Mouse (Mus musculus): ENCODE measurements around the gene Sh3gl1.

Gene Sh3gl1

DNA sequence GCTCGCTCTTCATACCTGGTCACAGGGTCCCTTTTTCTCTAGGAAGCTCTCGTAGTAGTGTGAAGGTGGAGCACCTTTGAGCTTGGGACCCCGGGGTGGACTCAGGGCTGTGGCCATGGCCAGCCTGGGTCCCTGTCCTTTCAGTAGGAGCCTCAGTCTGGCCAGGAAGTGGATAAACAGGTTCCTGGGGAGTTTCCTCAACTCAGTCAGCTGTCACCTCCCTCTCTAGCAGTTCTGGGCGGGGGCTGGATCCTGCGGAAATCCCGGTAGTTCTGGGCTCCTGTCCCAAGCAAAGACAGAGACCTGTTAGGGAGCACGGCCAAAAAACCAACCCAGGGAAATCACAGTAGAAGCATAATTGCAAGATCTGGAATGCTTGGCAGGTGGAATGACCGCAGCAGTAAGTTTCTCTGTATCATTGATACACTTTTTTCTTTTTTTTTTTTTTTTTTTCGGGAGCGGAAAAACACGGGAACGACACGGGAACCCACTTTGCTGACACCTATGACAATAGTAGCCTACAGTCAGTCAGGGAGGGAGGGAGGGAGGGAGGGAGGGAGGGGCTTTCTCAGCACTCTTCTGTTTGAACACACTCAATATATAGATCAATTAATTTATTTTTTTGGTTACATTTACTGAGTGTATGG, 30.9 kb downstream of the Sh3gl1 start, which contains the start of the genes Stap2 and Mpnd:
Gene Stap2, minus strand, starts transcription at position 170 of the 647 bp plus-strand sequence.
Gene Mpnd, plus strand, starts transcription at position 297 of the 647 bp plus-strand sequence.
- peak; percentile 89 for DNase-seq (ENCODE audit: low read depth, low spot score)
- H3K27me3 ChIP-seq (ENCODE audit: control insufficient read depth, insufficient read depth, low read length, poor library complexity, severe bottlenecking): no peaks in the 10 kb centered on the region; the same call in 1 of the 2 replicates

GRCm38 (mm10) chr17:56003000-56003399, 33.4 kb downstream of the Sh3gl1 start:
- H3K27me3 ChIP-seq (ENCODE audit: control insufficient read depth, insufficient read depth, low read length, poor library complexity, severe bottlenecking): no peaks in the 10 kb centered on the region; the same call in 1 of the 2 replicates
- no peaks in the 10 kb centered on the region for H3K36me3 ChIP-seq (ENCODE audit: control insufficient read depth, insufficient read depth, low read length, poor library complexity, severe bottlenecking)
- DNase-seq (ENCODE audit: low read depth, low spot score): no peak

More for the DNA sequence above, 30.9 kb downstream of the Sh3gl1 start, which contains the start of the genes Stap2 and Mpnd:
- no peaks in the 10 kb centered on the region for H3K36me3 ChIP-seq (ENCODE audit: control insufficient read depth, insufficient read depth, low read length, poor library complexity, severe bottlenecking)

GRCm38 (mm10) chr17:55999794-56000499, 36.5 kb downstream of the Sh3gl1 start:
- no peak for DNase-seq (ENCODE audit: low read depth, low spot score)
- Histone ChIP-seq H3K36me3 (ENCODE audit: control insufficient read depth, insufficient read depth, low read length, poor library complexity, severe bottlenecking) (no peaks in the 10 kb centered on the region), H3K27me3 (ENCODE audit: control insufficient read depth, insufficient read depth, low read length, poor library complexity, severe bottlenecking) (no peaks in the 10 kb centered on the region; the same call in 1 of the 2 replicates)

DNA sequence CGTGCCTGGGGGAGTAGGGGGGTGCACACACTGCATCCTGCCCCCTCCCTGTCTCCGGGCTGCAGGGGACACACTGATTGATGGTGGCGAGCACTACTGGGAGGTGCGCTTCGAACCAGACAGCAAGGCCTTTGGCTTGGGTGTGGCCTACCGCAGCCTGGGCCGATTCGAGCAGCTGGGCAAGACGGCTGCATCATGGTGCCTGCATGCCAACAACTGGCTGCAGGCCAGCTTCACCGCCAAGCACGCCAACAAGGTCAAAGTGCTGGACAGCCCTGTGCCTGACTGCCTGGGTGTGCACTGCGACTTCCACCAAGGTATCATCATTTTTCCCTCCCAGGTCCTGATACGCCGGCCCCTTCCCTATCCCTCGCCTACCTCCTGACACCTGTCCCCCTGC, 40.4 kb downstream of the Sh3gl1 start:
- H3K36me3 ChIP-seq (ENCODE audit: control insufficient read depth, insufficient read depth, low read length, poor library complexity, severe bottlenecking): no peaks in the 10 kb centered on the region
- DNase-seq (ENCODE audit: low read depth, low spot score): no peak

GRCm38 (mm10) chr17:55990278-55990898, 46.0 kb downstream of the Sh3gl1 start:
- no peak for DNase-seq (ENCODE audit: low read depth, low spot score)
- H3K36me3 ChIP-seq (ENCODE audit: control insufficient read depth, insufficient read depth, low read length, poor library complexity, severe bottlenecking): no peaks in the 10 kb centered on the region
- no peaks in the 10 kb centered on the region for H3K27me3 ChIP-seq (ENCODE audit: control insufficient read depth, insufficient read depth, low read length, poor library complexity, severe bottlenecking)

More for the DNA sequence above, 40.4 kb downstream of the Sh3gl1 start:
- H3K27me3 ChIP-seq (ENCODE audit: control insufficient read depth, insufficient read depth, low read length, poor library complexity, severe bottlenecking): no peaks in the 10 kb centered on the region; the same call in 1 of the 2 replicates

DNA sequence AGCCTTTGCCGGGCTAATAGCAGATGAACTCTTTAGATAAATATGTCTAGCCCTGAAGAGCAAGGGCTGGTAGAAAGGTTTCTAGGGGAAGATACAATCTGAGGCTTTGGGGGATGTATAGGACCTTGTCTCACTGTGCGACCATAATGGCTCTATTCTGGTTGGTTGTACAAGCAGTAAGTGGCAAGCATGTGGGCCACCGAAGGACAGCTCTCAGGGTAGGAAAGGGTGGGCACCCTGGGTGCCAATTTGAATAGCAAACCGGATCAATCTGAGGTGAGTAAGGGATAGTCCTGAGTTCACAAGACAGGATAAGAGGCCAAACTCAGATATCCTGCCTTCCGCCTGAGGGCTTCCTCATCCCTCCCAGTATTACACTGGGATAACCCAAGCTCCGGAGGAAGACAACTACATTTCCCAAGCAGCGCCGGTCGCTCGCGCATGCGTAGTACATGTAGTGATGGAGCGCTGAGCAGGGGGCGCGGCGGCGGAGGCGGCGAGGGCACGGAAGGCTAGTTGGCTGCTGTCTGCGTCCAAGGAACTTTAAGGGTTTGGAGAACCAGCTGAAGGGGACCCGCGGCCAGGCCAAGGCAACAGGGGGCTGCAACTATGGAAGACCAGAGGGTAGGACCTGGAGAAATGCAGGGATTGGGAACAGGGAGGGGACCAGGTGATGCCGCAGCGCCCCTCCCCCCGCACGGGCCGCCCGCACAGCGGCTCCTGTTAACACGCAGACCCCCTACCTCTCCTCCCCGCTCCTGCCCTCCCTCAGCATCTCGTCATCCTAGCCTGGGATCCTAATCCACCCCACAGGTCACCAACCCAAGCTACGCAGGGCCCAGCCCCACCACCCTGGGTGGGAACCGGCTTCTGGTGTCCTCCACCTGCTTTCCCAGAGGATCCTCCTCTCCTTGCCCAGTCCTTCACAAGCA, 50.1 kb downstream of the Sh3gl1 start, which contains the start of gene Fsd1:
Gene Fsd1, plus strand, starts transcription at position 480 of the 932 bp plus-strand sequence.
- H3K36me3 ChIP-seq (ENCODE audit: control insufficient read depth, insufficient read depth, low read length, poor library complexity, severe bottlenecking): no peaks in the 10 kb centered on the region
- H3K27me3 ChIP-seq (ENCODE audit: control insufficient read depth, insufficient read depth, low read length, poor library complexity, severe bottlenecking): no peaks in the 10 kb centered on the region
- DNase-seq (ENCODE audit: low read depth, low spot score): no peak

DNA sequence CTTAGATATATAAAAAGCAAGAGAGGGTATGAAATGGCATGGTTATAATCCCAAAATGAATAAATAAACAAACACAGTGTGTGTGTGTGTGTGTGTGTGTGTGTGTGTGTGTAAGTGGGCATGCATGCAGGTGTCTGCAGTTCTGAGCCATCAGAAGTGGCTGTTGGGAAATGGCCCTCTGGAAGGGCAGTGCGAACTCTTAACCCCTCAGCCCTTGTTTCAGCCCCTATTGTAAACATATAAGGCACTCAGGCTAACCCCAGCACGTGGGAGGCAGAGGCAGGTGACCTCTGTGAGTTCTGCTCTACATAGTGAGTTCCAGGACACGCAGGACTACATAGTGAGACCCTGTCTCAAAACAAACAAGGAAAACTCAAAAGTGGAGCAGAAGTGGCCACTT, 59.1 kb downstream of the Sh3gl1 start:
- no peak for DNase-seq (ENCODE audit: low read depth, low spot score)
- no peaks in the 10 kb centered on the region for H3K27me3 ChIP-seq (ENCODE audit: control insufficient read depth, insufficient read depth, low read length, poor library complexity, severe bottlenecking)
- no peaks in the 10 kb centered on the region for H3K36me3 ChIP-seq (ENCODE audit: control insufficient read depth, insufficient read depth, low read length, poor library complexity, severe bottlenecking)

GRCm38 (mm10) chr17:55976255-55976862, 60.1 kb downstream of the Sh3gl1 start:
- peak; percentile 84 for DNase-seq (ENCODE audit: low read depth, low spot score)
- Histone ChIP-seq H3K36me3 (ENCODE audit: control insufficient read depth, insufficient read depth, low read length, poor library complexity, severe bottlenecking) (no peaks in the 10 kb centered on the region), H3K27me3 (ENCODE audit: control insufficient read depth, insufficient read depth, low read length, poor library complexity, severe bottlenecking) (no peaks in the 10 kb centered on the region)

GRCm38 (mm10) chr17:55971453-55971852, 65.0 kb downstream of the Sh3gl1 start:
- DNase-seq (ENCODE audit: low read depth, low spot score): no peak
- Histone ChIP-seq H3K36me3 (ENCODE audit: control insufficient read depth, insufficient read depth, low read length, poor library complexity, severe bottlenecking) (no peaks in the 10 kb centered on the region), H3K27me3 (ENCODE audit: control insufficient read depth, insufficient read depth, low read length, poor library complexity, severe bottlenecking) (no peaks in the 10 kb centered on the region)

DNA sequence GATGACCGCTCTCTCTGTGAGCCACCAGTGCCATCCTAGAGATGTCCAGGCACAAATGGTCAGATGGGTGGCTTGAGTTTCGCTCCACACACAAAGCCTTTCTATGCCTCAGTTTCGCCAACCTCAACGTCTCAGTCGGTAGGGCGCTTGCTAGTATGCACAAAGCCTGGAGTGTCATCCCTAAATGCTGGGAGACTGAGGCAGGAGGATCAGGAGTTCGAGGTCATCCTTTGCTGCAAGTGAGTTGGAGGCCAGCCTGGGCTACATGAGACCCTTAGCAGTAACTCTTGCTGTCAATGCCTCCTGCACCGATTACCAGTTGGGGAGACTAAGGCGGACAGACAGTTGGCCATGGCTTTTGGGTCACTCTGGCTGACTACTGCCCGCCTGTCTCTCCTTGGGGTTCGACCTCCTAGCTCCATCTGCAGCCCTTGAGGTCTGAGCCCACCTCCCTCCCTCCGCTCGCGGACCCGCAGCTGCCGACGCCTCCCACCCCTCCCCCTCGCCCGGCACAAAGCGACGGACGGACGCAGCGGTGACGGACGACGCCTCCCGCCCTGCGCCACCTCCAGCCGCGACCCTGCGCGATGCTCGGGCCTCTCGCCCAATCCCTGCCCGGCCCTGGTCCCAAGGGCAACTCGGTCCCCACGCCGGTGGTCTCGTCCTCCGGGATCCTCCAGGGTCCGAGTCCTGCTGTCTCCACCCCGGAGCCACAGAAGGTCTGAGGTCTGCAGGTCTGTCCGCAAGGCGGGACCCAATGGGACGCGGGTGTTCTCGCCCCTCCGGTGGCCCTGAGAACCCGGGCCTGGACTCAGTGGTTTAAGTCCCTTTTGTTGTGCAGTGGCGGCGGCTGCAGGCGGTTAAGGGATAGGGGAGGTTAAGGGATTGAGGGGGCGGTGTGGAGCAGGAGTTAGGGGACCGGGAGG, 66.2 kb downstream of the Sh3gl1 start, which contains the start of gene Shd:
Gene Shd, plus strand, starts transcription at position 502 of the 926 bp plus-strand sequence.
- Histone ChIP-seq H3K36me3 (ENCODE audit: control insufficient read depth, insufficient read depth, low read length, poor library complexity, severe bottlenecking) (0 out of 2 replicates have a peak, but pooled peaks cover 1% of the 10 kb centered on the region), H3K27me3 (ENCODE audit: control insufficient read depth, insufficient read depth, low read length, poor library complexity, severe bottlenecking) (no peaks in the 10 kb centered on the region)
- no peak for DNase-seq (ENCODE audit: low read depth, low spot score)

- no peaks in the 10 kb centered on the region for H3K27me3 ChIP-seq (ENCODE audit: control insufficient read depth, insufficient read depth, low read length, poor library complexity, severe bottlenecking)
- 0 out of 2 replicates have a peak, but pooled peaks cover 1% of the 10 kb centered on the region for H3K36me3 ChIP-seq (ENCODE audit: control insufficient read depth, insufficient read depth, low read length, poor library complexity, severe bottlenecking)
- DNase-seq (ENCODE audit: low read depth, low spot score): no peak
Observed at GRCm38 (mm10) chr17:55969560-55969959, 66.9 kb downstream of the Sh3gl1 start.

DNA sequence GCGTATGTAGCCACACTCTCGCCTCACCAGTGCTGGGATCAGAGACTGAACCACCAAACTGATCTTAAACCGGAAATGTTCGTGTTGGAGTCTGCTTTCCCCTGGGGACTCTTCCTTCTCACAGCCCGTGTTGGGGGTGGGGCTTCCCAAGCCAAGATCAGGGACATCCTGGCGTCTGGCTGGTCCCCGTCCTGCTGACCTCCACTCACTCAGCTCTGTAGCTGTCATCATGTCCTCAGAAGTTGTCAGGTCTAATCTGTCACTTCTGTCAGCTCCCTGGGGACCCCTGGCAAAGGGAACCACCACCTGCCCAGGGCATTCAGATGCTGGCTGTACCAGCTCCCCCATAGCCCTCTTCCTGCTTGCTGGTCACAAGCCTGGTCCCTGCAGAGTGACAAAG, 68.2 kb downstream of the Sh3gl1 start:
- H3K27me3 ChIP-seq (ENCODE audit: control insufficient read depth, insufficient read depth, low read length, poor library complexity, severe bottlenecking): no peaks in the 10 kb centered on the region

GRCm38 (mm10) chr17:55967186-55967585, 69.2 kb downstream of the Sh3gl1 start:
- H3K36me3 ChIP-seq (ENCODE audit: control insufficient read depth, insufficient read depth, low read length, poor library complexity, severe bottlenecking): 0 out of 2 replicates have a peak, but pooled peaks cover 1% of the 10 kb centered on the region
- no peak for DNase-seq (ENCODE audit: low read depth, low spot score)
- H3K27me3 ChIP-seq (ENCODE audit: control insufficient read depth, insufficient read depth, low read length, poor library complexity, severe bottlenecking): no peaks in the 10 kb centered on the region

More for the DNA sequence above, 68.2 kb downstream of the Sh3gl1 start:
- DNase-seq (ENCODE audit: low read depth, low spot score): no peak
- 0 out of 2 replicates have a peak, but pooled peaks cover 1% of the 10 kb centered on the region for H3K36me3 ChIP-seq (ENCODE audit: control insufficient read depth, insufficient read depth, low read length, poor library complexity, severe bottlenecking)
